Mouse (Mus musculus) Patski (cell line): ENCODE measurements at regions not wholly inside any gene's neighbourhood (a gene's known extent, or its start where the extent isn't known, plus 50 kb on each side); places are given as distances from the start of the nearest gene placed in this dataset.

Experiments used
- ATAC-seq: fragments of 100-300 bp; one replicate; pipeline ENCODE4 v1.8.0; 2021
- CTCF ChIA-PET: fragments of 350-600 bp; sonication (Branson Sonifier 250); formaldehyde crosslinking; loops from one replicate; lab custom pipeline; 2022; ENCODE audit warnings: inconsistent platforms; lab: Charles Lee
- POLR2A ChIA-PET: fragments of 350-600 bp; sonication (Branson Sonifier 250); formaldehyde crosslinking; loops from one replicate; lab custom pipeline; 2022; ENCODE audit warnings: antibody characterized with exemption, inconsistent platforms; lab: Charles Lee
- DNase-seq: peaks from one replicate; pipeline ENCODE4 v3.0.0-alpha.2; 2011; ENCODE audit warnings: low read depth, low spot score
- H3K27me3 ChIP-seq: fragments of 371-371 bp; one replicate; pipeline ENCODE4 v1.5.1; 2021
- CTCF ChIP-seq: fragments of 100-300 bp; IDR thresholded peaks from one replicate; pipeline ENCODE4 v1.5.1; 2021
- in situ Hi-C: fragments of 300-500 bp; cut with MboI; formaldehyde crosslinking; loops from 3 replicates; pipeline ENCODE4 v1.11.1; 2018; ENCODE audit warnings: low pct_unique_long_range_greater_than_20kb, mixed read lengths

- no peak for ATAC-seq
- POLR2A ChIA-PET: interaction anchor here (0.5 kb wide), 1 partner anchor 42 kb away, joined by 3 read pairs; no protein-coding TSS in a partner anchor
- H3K27me3 ChIP-seq: peaks cover 7% of the 10 kb centered on the region
- CTCF ChIA-PET: interaction anchor here (1.0 to 1.4 kb wide), 3 partner anchors 9 to 37 kb away, joined by 3 to 4 read pairs (median 3); no protein-coding TSS in a partner anchor
- in situ Hi-C loops: no loop called here
- no peak for DNase-seq
- TF ChIP-seq CTCF: no peak
Measured at GRCm38 (mm10) chr5:4615233-4615632, 142.6 kb downstream of the Fzd1 start.

- TF ChIP-seq CTCF: no peak
- DNase-seq (no peak), ATAC-seq (no peak)
- ChIA-PET POLR2A (no interaction called here), CTCF (no interaction called here)
- in situ Hi-C loops: no loop called here
- peaks cover 4% of the 10 kb centered on the region for H3K27me3 ChIP-seq
Measured at GRCm38 (mm10) chr5:4597471-4597870, 160.4 kb downstream of the Fzd1 start.

GRCm38 (mm10) chr5:4595010-4595409 lies 162.8 kb downstream of the Fzd1 start:
- TF ChIP-seq CTCF: no peak
- peaks cover 4% of the 10 kb centered on the region for H3K27me3 ChIP-seq
- ChIA-PET POLR2A (no interaction called here), CTCF (no interaction called here)
- in situ Hi-C loops: no loop called here
- ATAC-seq (no peak), DNase-seq (no peak)

GRCm38 (mm10) chr5:4594562-4594961 lies 163.3 kb downstream of the Fzd1 start:
- H3K27me3 ChIP-seq: peaks cover 4% of the 10 kb centered on the region
- no peak for DNase-seq
- CTCF ChIA-PET: interaction anchor here (0.7 kb wide), 1 partner anchor 14 kb away, joined by 3 read pairs; no protein-coding TSS in a partner anchor
- in situ Hi-C loops: no loop called here
- ATAC-seq: no peak
- no peak for TF ChIP-seq CTCF
- POLR2A ChIA-PET: no interaction called here

- no peak for ATAC-seq
- no peak for TF ChIP-seq CTCF
- H3K27me3 ChIP-seq: no peaks in the 10 kb centered on the region
- ChIA-PET CTCF (interaction anchor here (0.7 to 1.2 kb wide), 4 partner anchors 10 to 30 kb away, joined by 3 read pairs; no protein-coding TSS in a partner anchor), POLR2A (interaction anchor here (0.6 kb wide), 1 partner anchor 324 kb away, joined by 3 read pairs; no protein-coding TSS in a partner anchor)
- in situ Hi-C loops: no loop called here
- no peak for DNase-seq
Measured at GRCm38 (mm10) chr5:4593638-4594381, 164.0 kb downstream of the Fzd1 start.

DNA sequence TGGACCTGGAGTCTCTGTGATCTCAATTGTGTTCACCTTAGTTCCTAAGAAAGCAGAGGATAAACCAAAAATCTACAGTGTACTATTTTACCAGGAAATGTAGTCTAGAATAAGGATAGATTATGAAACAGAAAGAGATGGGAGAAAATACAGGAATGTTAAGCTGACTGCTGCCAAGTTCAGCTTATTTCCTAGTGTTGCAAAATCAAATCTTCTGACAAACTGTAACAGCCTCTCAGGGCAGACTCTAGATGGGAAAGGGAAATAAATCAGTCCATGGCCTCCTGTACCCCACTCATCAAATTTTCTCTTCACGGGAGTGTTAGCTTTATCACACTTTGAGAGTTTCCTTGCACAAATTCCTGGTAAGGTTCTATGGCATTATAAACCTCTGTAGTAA lies 166.1 kb downstream of the Fzd1 start:
- H3K27me3 ChIP-seq: no peaks in the 10 kb centered on the region
- TF ChIP-seq CTCF: no peak
- DNase-seq (no peak), ATAC-seq (no peak)
- ChIA-PET POLR2A (no interaction called here), CTCF (interaction anchor here (1.3 to 1.6 kb wide), 2 partner anchors 8 to 17 kb away, joined by 4 to 5 read pairs; no protein-coding TSS in a partner anchor)
- in situ Hi-C loops: no loop called here

- CTCF ChIA-PET: interaction anchor here (0.9 to 1.3 kb wide), 2 partner anchors 11 to 23 kb away, joined by 3 read pairs; no protein-coding TSS in a partner anchor
- no peak for DNase-seq
- in situ Hi-C loops: no loop called here
- POLR2A ChIA-PET: no interaction called here
- no peak for ATAC-seq
- no peaks in the 10 kb centered on the region for H3K27me3 ChIP-seq
- TF ChIP-seq CTCF: no peak
Measured at GRCm38 (mm10) chr5:4582702-4583475, 174.9 kb downstream of the Fzd1 start.

GRCm38 (mm10) chr5:4580185-4580839 lies 177.5 kb downstream of the Fzd1 start:
- ChIA-PET POLR2A (no interaction called here), CTCF (no interaction called here)
- no peak for ATAC-seq
- TF ChIP-seq CTCF: no peak
- DNase-seq: no peak
- H3K27me3 ChIP-seq: no peaks in the 10 kb centered on the region
- in situ Hi-C loops: no loop called here

GRCm38 (mm10) chr5:4578856-4579255 lies 179.0 kb downstream of the Fzd1 start:
- CTCF ChIA-PET: interaction anchor here (1.6 kb wide), 1 partner anchor 36 kb away, joined by 3 read pairs; no protein-coding TSS in a partner anchor
- POLR2A ChIA-PET: no interaction called here
- no peak for TF ChIP-seq CTCF
- H3K27me3 ChIP-seq: peaks cover 4% of the 10 kb centered on the region
- in situ Hi-C loops: no loop called here
- no peak for ATAC-seq
- DNase-seq: no peak

DNA sequence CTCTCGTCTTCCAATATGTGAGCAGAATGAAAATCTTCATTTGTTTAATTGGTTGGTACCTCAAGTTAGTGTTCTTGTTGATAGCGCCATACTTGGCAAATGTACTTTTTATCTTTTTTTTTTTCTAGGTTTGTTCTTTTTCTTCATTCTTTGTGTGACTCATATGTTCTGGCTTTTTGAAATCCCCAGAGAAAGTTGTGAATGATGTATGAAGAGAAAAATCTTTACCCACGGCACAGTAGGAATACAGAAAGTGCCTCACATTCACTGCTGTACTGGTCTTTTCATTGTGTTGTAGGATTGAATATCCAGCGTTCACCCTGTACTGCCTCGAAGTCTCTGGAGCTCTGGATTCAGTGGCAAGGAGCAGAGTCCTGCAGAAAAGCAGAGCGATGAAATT lies 180.7 kb downstream of the Fzd1 start:
- DNase-seq: no peak
- ATAC-seq: no peak
- TF ChIP-seq CTCF: no peak
- in situ Hi-C loops: no loop called here
- CTCF ChIA-PET: no interaction called here
- peaks cover 4% of the 10 kb centered on the region for H3K27me3 ChIP-seq
- POLR2A ChIA-PET: no interaction called here
